ENCODE assay signal across 14 mouse cellular contexts in the genomic region with DNA sequence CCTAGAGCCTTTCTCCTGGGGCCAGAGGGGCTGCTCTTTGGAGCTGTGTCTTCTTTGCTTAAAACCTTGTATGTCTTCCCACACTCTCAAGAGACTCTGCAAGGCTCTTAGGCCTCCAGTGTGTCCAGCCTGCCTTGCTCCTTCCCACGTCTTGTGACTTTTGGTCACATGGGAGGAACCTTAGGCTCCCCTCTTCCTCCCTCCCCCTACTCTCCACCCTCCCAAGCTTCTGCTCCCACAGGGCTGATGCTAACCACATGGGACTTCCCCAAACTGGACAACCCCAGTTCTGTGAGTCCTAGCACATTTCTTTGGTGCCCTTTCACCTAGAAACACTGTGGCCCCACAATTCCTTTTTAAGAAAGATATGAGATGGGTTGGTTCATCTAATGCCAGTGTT. TPM values are rescaled to one million over a fixed set of nuclear protein-coding genes. Genes with fewer than 3 reads are reported as not detected.
A peak's percentile ranks its signal among the peaks of the same experiment; 100 is the strongest.
DNase-seq lines count a peak whose midpoint lies in the region; ATAC-seq and TF ChIP-seq lines count a peak whose summit lies in the region.
"Had no signal": no experiment of that assay in that cellular context is flagged by ENCODE, and none has a peak within 500 bp of the region (broad histone marks: within the 10 kb centered on the region; RNA-seq: fewer than 3 reads in every experiment).

No protein-coding gene starts in this region.

- H3K36me3 ChIP-seq in liver, embryonic 16.5 days (ENCODE audit: control insufficient read depth, insufficient read depth) = no peaks in the 10 kb centered on the region
- H3K36me3 ChIP-seq in myocyte (ENCODE audit: control insufficient read depth, insufficient read depth) = no peaks in the 10 kb centered on the region

- peak; percentile 67 for DNase-seq in layer of hippocampus, adult 9-11 months
- DNase-seq in layer of hippocampus, postnatal 10 days (ENCODE audit: low spot score in 2 of 2) = no peak
- DNase-seq in brain, adult 2 months (ENCODE audit: low read depth, low spot score) = peak; percentile 44
- DNase-seq in layer of hippocampus, postnatal 25 days (ENCODE audit: extremely low spot score in 1 of 2, low spot score in 1 of 2) = no peak
- no peak for DNase-seq in layer of hippocampus, adult 18-20 months (ENCODE audit: low spot score in 2 of 2)
- DNase-seq: gastrocnemius, postnatal 36 days; left cerebral cortex, postnatal 4 days; thymus, postnatal 4 days had no signal

- 26% methylated on average over 1 of the region's 1 CpGs for WGBS in liver, embryonic 16.5 days (ENCODE audit: insufficient replicate concordance)

- H3K27me3 ChIP-seq in liver, embryonic 16.5 days (ENCODE audit: control insufficient read depth, insufficient read depth, low read depth, low read length) = no peaks in the 10 kb centered on the region
- no peaks in the 10 kb centered on the region for H3K27me3 ChIP-seq in myocyte (ENCODE audit: control insufficient read depth, insufficient read depth, insufficient read length)

- peak; percentile 35 for ATAC-seq in liver, embryonic 16.5 days (ENCODE audit: low read depth)
- ATAC-seq in inflammation-experienced regulatory T-cells, adult 6 months = no peak

- no peak overlapping the region for H3K9ac ChIP-seq in liver, embryonic 16.5 days (ENCODE audit: low read depth, low read length)

- no peak for TF ChIP-seq POLR2A in myocyte (IDR thresholded peaks at IDR 0.05; ENCODE audit: insufficient read length, low read depth)

- no peaks in the 10 kb centered on the region for H3K79me2 ChIP-seq in myocyte (ENCODE audit: control insufficient read depth, insufficient read depth)

- 0 out of 2 replicates have a peak overlapping the region, but pooled peaks have one; percentile 5 for H3K27ac ChIP-seq in liver, embryonic 16.5 days (ENCODE audit: low read length)

- H3K4me1 ChIP-seq in liver, embryonic 16.5 days (ENCODE audit: control insufficient read depth, low read depth, low read length) = peaks cover 2% of the 10 kb centered on the region; the same call in 1 of the 2 replicates

- no peaks in the 10 kb centered on the region for H3K9me3 ChIP-seq in liver, embryonic 16.5 days (replicated peaks; ENCODE audit: control insufficient read depth, low read length)

- no peak overlapping the region for H3K4me3 ChIP-seq in liver, embryonic 16.5 days (ENCODE audit: low read depth, low read length)
- no peak overlapping the region for H3K4me3 ChIP-seq in myocyte
- H3K4me3 ChIP-seq: erythroblast, embryonic 14.5 days had no signal

- H3ac ChIP-seq in myocyte (ENCODE audit: control insufficient read depth, insufficient read length) = no peak overlapping the region

- no peak overlapping the region for H3K4me2 ChIP-seq in liver, embryonic 16.5 days (ENCODE audit: low read depth, low read length)
- no peak overlapping the region for H3K4me2 ChIP-seq in myocyte (ENCODE audit: low read depth)
- H3K4me2 ChIP-seq: midbrain, embryonic 11.5 days had no signal

TF ChIP-seq in myocyte, 11 proteins besides CTCF, POLR2A, EP300 and RAD21:
- TF ChIP-seq USF1 (IDR thresholded peaks at IDR 0.05; ENCODE audit: low read depth) = peak; percentile 15
- no peak for TF ChIP-seq TCF3 (IDR thresholded peaks at IDR 0.05; ENCODE audit: insufficient read length, low read depth)
- TF ChIP-seq REST (IDR thresholded peaks at IDR 0.05; ENCODE audit: insufficient read depth, insufficient read length) = no peak

RNA-seq across cellular contexts. Expression of a gene that starts 8.2 kb away (rescaled TPM):
- under 1 TPM; 0.62 TPM for total RNA-seq in layer of hippocampus, postnatal 10 days (2021)
- polyA plus RNA-seq in liver, embryonic 16.5 days (2015; fragmentation: Nextera tagmentation; extraction: Ambion mirVana) = 5.9 and 6.2 TPM in 2 replicates
- polyA plus RNA-seq in myocyte (2012; fragmentation: generic; extraction: Trizol) = 0.40 TPM
- polyA plus RNA-seq in inflammation-experienced regulatory T-cells, adult 6 months (2017; shearing (Covaris generic)) = under 1 TPM; 0.12 to 0.75 (median 0.27) TPM
- total RNA-seq in layer of hippocampus, postnatal 25 days (2021) = under 1 TPM; 0.37 to 0.52 TPM
- under 1 TPM; 0.41 to 0.50 TPM for total RNA-seq in layer of hippocampus, adult 18-20 months (2021)
- total RNA-seq: MEL had no signal
- polyA plus RNA-seq: erythroblast, embryonic 14.5 days had no signal

RNA-seq across cellular contexts. Expression of a gene that starts 36.2 kb away (rescaled TPM):
- total RNA-seq in layer of hippocampus, postnatal 10 days (2021) = under 1 TPM in 1 of 2 experiments, not detected in 1; 0.20 TPM
- 1.5 and 1.9 TPM in 2 replicates for polyA plus RNA-seq in liver, embryonic 16.5 days (2015; fragmentation: Nextera tagmentation; extraction: Ambion mirVana)
- polyA plus RNA-seq in myocyte (2012; fragmentation: generic; extraction: Trizol) = 0.11 TPM
- not detected for polyA plus RNA-seq in inflammation-experienced regulatory T-cells, adult 6 months (2017; shearing (Covaris generic))
- total RNA-seq in layer of hippocampus, postnatal 25 days (2021) = not detected
- not detected for total RNA-seq in layer of hippocampus, adult 18-20 months (2021)
- total RNA-seq: left cerebral cortex, postnatal 4 days; MEL had no signal
- polyA plus RNA-seq: erythroblast, embryonic 14.5 days had no signal

RNA-seq across cellular contexts. Expression of a gene that starts 47.1 kb away (rescaled TPM):
- 1 to 10 TPM; 3.9 to 5.1 TPM for total RNA-seq in layer of hippocampus, postnatal 10 days (2021)
- 19.5 and 20.2 TPM in 2 replicates for polyA plus RNA-seq in liver, embryonic 16.5 days (2015; fragmentation: Nextera tagmentation; extraction: Ambion mirVana)
- 172 TPM for polyA plus RNA-seq in myocyte (2012; fragmentation: generic; extraction: Trizol)
- polyA plus RNA-seq in inflammation-experienced regulatory T-cells, adult 6 months (2017; shearing (Covaris generic)) = not detected
- 1 to 10 TPM; 2.8 to 4.5 TPM for total RNA-seq in layer of hippocampus, postnatal 25 days (2021)
- total RNA-seq in layer of hippocampus, adult 18-20 months (2021) = 1 to 10 TPM; 3.3 to 3.7 TPM
- total RNA-seq: MEL had no signal

Comparison
In these comparisons a context has a peak if more than half of its experiments do, and no peak if none do; other contexts are left out.
1. DNase-seq: peak in layer of hippocampus, adult 9-11 months (single experiment) and brain, adult 2 months (single experiment); none in layer of hippocampus, postnatal 10 days (0 of 2), layer of hippocampus, postnatal 25 days (0 of 2) and layer of hippocampus, adult 18-20 months (0 of 2).